Mouse (Mus musculus): ENCODE results near the gene Crmp1. TPM values are rescaled to one million over a fixed set of nuclear protein-coding genes. Genes with fewer than 3 reads are reported as not detected.

Crmp1 gene
- polyA plus RNA-seq, 1 experiment from 2014 or later = 0.13 TPM

- ATAC-seq = no peak
- DNase-seq = no peak
- no peaks in the 10 kb centered on the region for H3K9me3 ChIP-seq (ENCODE audit: low read length)
- peaks cover 7% of the 10 kb centered on the region; the same call in 1 of the 2 replicates for H3K4me1 ChIP-seq (ENCODE audit: insufficient read depth)
- no peak overlapping the region for H3K4me3 ChIP-seq (ENCODE audit: low read depth, low read length)
- H3K4me2 ChIP-seq (ENCODE audit: low read depth, low read length) = no peak overlapping the region
- no peak overlapping the region for H3K27ac ChIP-seq (ENCODE audit: low read depth)
- H3K9ac ChIP-seq (replicated peaks) = no peak overlapping the region
- H3K36me3 ChIP-seq (replicated peaks; ENCODE audit: insufficient read depth, low read length) = no peaks in the 10 kb centered on the region
- no peak for TF ChIP-seq CTCF (IDR thresholded peaks at IDR 0.05; ENCODE audit: low read depth)
- TF ChIP-seq EP300 (IDR thresholded peaks at IDR 0.05; ENCODE audit: low read depth) = no peak
- H3K27me3 ChIP-seq (ENCODE audit: insufficient read depth, low read length) = peaks cover 19% of the 10 kb centered on the region
- 66% methylated on average over 3 of the region's 3 CpGs for WGBS (ENCODE audit: insufficient replicate concordance)
These were observed 93.3 kb downstream of the Crmp1 start for GRCm38 (mm10) chr5:37335061-37335460.

- ATAC-seq = no peak
- Histone ChIP-seq H3K27ac (ENCODE audit: low read depth) (no peak within 1 kb of the TSS), H3K4me2 (ENCODE audit: low read depth, low read length) (peak within 1 kb of the TSS; percentile 72), H3K4me1 (ENCODE audit: insufficient read depth) (peaks cover 7% of the 10 kb centered on the region; the same call in 1 of the 2 replicates), H3K9ac (replicated peaks) (peak within 1 kb of the TSS; percentile 48), H3K27me3 (ENCODE audit: insufficient read depth, low read length) (peaks cover 19% of the 10 kb centered on the region), H3K36me3 (replicated peaks; ENCODE audit: insufficient read depth, low read length) (no peaks in the 10 kb centered on the region), H3K4me3 (ENCODE audit: low read depth, low read length) (peak within 1 kb of the TSS; percentile 47), H3K9me3 (ENCODE audit: low read length) (no peaks in the 10 kb centered on the region)
- DNase-seq = peak; percentile 38
- TF ChIP-seq CTCF (IDR thresholded peaks at IDR 0.05; ENCODE audit: low read depth) (no peak), EP300 (IDR thresholded peaks at IDR 0.05; ENCODE audit: low read depth) (no peak)
- WGBS (ENCODE audit: insufficient replicate concordance) = 2% methylated on average over 48 of the region's 48 CpGs
These were observed 94.9 kb downstream of the Crmp1 start, which contains the start of gene Evc for GRCm38 (mm10) chr5:37336485-37337105. Evc (minus strand) TSS chr5:37336894.

- no peak for TF ChIP-seq EP300 (IDR thresholded peaks at IDR 0.05; ENCODE audit: low read depth)
- ATAC-seq (no peak), DNase-seq (no peak)
- no peak overlapping the region for H3K4me3 ChIP-seq (ENCODE audit: low read depth, low read length)
- peaks cover 19% of the 10 kb centered on the region for H3K27me3 ChIP-seq (ENCODE audit: insufficient read depth, low read length)
- no peaks in the 10 kb centered on the region for H3K36me3 ChIP-seq (replicated peaks; ENCODE audit: insufficient read depth, low read length)
- H3K4me2 ChIP-seq (ENCODE audit: low read depth, low read length) = peak overlapping the region; percentile 72; the same call in 1 of the 2 replicates
- H3K9ac ChIP-seq (replicated peaks) = no peak overlapping the region
- H3K4me1 ChIP-seq (ENCODE audit: insufficient read depth) = peaks cover 7% of the 10 kb centered on the region; the same call in 1 of the 2 replicates
- no peaks in the 10 kb centered on the region for H3K9me3 ChIP-seq (ENCODE audit: low read length)
- WGBS (ENCODE audit: insufficient replicate concordance) = 74% methylated on average over 3 of the region's 3 CpGs
- H3K27ac ChIP-seq (ENCODE audit: low read depth) = no peak overlapping the region
These were observed 96.0 kb downstream of the Crmp1 start for GRCm38 (mm10) chr5:37337696-37338095.

- Histone ChIP-seq H3K9me3 (ENCODE audit: low read length) (no peaks in the 10 kb centered on the region), H3K4me2 (ENCODE audit: low read depth, low read length) (peak within 1 kb of the TSS; percentile 72), H3K27me3 (ENCODE audit: insufficient read depth, low read length) (peaks cover 19% of the 10 kb centered on the region), H3K27ac (ENCODE audit: low read depth) (no peak within 1 kb of the TSS), H3K4me3 (ENCODE audit: low read depth, low read length) (peak within 1 kb of the TSS; percentile 50), H3K4me1 (ENCODE audit: insufficient read depth) (peaks cover 7% of the 10 kb centered on the region; the same call in 1 of the 2 replicates), H3K36me3 (replicated peaks; ENCODE audit: insufficient read depth, low read length) (no peaks in the 10 kb centered on the region), H3K9ac (replicated peaks) (peak within 1 kb of the TSS; percentile 47; the same call in 1 of the 2 replicates)
- DNase-seq (peak; percentile 36), ATAC-seq (no peak)
- WGBS (ENCODE audit: insufficient replicate concordance) = under 1% methylated on average over 23 of the region's 27 CpGs
- TF ChIP-seq CTCF (IDR thresholded peaks at IDR 0.05; ENCODE audit: low read depth) = peak; percentile 9; the same call in 1 of the 2 replicates
- TF ChIP-seq EP300 (IDR thresholded peaks at IDR 0.05; ENCODE audit: low read depth) = no peak
These were observed 96.5 kb downstream of the Crmp1 start, which contains the start of gene Evc2 for GRCm38 (mm10) chr5:37338288-37338687. Evc2 (plus strand) TSS chr5:37338499.

Other genes with a start within 250 kb of the Crmp1 start
- gene Gm1043, start 156.6 kb upstream of the Crmp1 start, polyA plus RNA-seq (2015; fragmentation: Nextera tagmentation; extraction: Ambion mirVana) = not detected in 2 replicates
- gene Evc, start 95.0 kb downstream of the Crmp1 start, polyA plus RNA-seq (2015; fragmentation: Nextera tagmentation; extraction: Ambion mirVana) = 0.47 and 0.65 TPM in 2 replicates
- 0.45 and 0.63 TPM in 2 replicates for gene Evc2, start 96.6 kb downstream of the Crmp1 start, polyA plus RNA-seq (2015; fragmentation: Nextera tagmentation; extraction: Ambion mirVana)